Mouse (Mus musculus) left cerebral cortex, adult 11 months (tissue): ENCODE measurements around the gene Foxred2.
A peak's percentile ranks its signal among the peaks of the same experiment; 100 is the strongest.

Source experiments
- DNase-seq: peaks from one replicate; pipeline ENCODE4 v3.0.0; 2022; ENCODE audit warnings: low spot score

The Foxred2 gene

GRCm38 (mm10) chr15:77956404-77956901 is at the start of gene Foxred2:
Gene Foxred2 (minus strand): TSS chr15:77956722.
- peak; percentile 83 for DNase-seq

DNA sequence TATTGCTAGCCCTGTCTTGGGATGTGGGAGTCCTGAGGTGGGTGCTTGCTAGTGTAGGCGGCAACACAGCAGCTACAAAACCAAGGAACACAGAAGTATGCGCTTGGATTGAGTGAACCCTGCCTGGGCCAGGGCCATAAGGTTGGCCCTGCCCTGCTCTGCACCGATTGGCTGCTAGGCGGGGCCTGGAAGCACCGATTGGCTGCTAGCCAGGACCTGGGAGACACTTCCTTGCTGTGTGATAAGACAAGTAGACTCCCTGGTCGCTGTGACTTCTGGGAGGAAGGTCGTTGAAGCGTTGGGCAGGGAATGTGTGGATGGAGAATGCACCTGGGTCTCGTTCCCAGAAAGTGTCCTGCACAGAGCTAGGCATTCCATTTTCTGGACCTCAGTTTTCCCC is 47.4 kb upstream of the Foxred2 start:
- no peak for DNase-seq

DNA sequence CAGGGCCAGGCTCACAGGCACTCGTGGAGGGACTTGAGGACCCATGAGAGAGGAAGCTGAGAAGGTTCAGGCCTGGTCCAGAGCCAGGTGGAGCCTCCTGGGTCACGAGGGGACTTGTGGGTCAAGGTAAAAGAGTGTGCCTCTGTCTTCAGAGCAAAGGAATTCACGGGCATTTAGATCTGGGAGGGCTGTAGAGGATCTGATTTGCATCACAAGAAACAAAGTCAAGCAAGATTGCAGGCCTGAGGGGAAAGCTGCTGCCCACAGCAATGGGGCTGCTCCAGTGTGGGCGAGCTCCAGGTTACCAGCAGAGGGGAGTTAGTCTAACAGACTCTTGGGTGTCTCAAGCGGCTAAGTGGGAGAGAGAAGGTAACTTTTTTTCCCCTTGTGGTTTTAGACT is 44.9 kb upstream of the Foxred2 start:
- DNase-seq, result no peak

DNA sequence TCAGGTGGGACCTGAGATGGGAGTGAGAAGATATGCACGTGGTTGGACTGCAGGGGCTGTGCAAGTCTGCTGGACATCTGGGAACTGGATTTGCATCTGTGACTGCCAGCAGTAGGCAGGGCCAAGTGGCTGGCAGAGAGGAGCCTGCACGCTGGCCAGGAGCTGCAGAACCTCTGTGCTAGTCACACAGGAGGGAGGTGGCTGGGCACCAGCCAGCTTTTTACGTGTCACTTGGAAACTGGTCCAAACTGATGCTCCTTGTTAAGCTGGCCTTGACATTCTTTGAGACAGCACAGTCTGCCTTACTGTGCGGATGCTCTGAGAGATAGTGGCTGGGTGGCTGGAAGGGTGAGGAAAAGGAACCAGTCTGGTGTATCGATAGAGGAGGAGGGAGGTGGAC is 32.0 kb upstream of the Foxred2 start:
- DNase-seq, result no peak

DNA sequence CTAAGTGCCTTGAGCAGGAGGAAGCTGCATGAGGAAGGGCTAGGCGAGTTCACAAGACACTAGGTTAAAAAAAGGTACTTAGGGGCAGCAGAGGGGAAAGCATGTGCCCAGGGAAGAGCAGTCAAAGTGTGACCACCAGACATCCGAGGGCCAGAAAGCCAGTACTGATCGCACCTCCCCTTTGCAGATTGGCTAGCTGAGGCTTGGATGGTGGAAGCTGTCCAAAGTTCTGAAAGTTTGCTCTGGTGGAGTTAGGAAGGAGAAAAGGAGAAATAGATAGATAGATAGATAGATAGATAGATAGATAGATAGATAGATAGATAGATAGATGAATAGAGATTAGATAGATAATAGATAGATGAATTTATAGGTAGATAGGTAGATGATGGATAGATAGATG is 26.9 kb upstream of the Foxred2 start:
- DNase-seq, result no peak

DNA sequence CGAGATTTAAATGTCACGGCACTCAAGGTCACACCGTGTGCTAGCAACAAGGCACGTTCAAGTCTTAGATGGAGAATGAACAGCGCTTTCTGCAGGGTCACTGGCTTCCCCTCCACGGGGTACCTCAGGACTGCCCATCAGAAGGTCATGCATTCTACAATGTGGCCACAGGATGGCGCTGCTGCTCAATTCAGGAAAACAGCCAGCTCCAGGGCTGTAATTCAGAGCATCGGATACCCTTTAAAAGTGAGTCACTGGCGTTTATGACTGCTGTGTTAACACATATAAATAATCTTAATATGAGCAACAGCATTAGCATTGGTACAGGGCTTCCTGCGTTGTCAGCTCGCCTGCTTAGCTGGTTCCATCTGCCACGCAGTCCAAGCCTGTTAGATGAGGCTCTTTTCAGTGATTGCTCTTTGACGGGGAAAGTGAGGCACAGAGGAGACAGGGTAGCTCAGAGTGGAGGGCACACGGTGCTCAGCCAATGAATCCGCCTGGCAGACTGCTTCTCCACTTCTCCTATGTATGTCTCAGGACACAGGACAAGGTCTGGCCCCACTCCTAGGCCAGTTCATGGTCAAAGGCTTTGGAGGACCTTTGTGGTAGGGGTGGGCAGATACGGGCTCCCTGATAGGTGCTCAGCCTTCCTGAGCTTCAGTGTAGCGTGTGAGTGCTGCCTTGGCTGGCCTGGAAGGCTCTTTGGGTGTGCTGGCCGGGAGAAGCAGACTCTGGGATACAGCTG is 25.8 kb upstream of the Foxred2 start:
- DNase-seq, result peak; percentile 41

- no peak for DNase-seq
Observed at GRCm38 (mm10) chr15:77981181-77981680, 24.7 kb upstream of the Foxred2 start.

- DNase-seq, result peak; percentile 49
Observed at GRCm38 (mm10) chr15:77979427-77979865, 22.9 kb upstream of the Foxred2 start.

DNA sequence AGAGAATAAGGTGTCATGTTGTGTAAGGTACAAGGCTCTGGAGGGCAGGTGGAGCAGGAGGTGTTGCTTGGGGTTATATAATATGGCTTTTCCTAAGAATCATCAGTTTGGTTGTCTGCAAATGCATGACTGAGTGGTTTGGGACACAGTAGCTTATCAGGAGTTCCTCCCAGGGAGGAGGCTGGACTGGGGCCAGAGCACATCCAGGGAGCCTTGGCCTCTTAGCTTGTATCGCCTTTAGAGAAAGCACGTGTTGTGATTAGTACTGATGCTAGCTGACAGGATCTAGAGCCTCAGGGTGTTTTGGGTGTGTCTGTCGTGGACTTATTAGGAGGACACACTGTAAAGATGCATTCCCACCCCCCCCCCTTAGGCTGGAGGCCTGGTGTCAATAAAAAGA is 21.1 kb upstream of the Foxred2 start:
- DNase-seq, result no peak

DNA sequence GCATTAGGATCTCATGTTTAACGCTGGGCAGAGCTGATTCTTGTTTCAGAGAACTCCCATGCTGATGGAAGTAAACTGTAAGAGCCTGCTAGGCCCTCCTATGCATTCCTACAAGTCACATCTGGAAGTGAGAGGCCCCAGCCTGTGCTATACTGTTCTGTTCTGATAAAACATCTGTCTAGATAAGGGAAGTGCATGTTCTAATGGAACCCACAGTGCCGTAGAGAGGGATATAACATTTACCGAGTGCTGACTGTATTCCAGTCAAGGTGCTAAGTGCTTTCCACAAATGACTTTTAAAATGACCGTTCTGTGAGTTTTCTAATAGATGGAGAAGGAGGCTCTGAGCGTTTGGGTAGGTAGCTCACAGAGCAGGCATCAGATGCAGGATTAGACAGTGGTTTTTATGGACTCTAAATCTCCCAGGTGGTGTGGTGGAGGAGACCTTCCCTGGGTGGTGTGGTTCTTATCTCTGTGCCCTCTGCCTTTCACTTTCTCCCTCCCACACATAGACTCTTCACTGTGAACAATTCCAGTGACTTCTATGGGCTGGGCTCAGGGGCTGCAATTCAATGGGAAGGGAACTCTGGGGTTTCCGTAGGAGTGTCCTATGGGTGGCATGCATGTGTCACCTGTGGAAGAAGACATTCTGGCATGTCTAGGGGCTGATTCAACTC is 17.8 kb upstream of the Foxred2 start:
- DNase-seq, result no peak

- DNase-seq, result peak; percentile 97
Observed at GRCm38 (mm10) chr15:77970470-77971292, 14.2 kb upstream of the Foxred2 start, which contains the start of gene Eif3d. Gene Eif3d (minus strand): TSS chr15:77970813.

GRCm38 (mm10) chr15:77969940-77970469 is 13.5 kb upstream of the Foxred2 start:
- DNase-seq, result no peak

GRCm38 (mm10) chr15:77965117-77965528 is 8.6 kb upstream of the Foxred2 start:
- DNase-seq, result no peak

DNA sequence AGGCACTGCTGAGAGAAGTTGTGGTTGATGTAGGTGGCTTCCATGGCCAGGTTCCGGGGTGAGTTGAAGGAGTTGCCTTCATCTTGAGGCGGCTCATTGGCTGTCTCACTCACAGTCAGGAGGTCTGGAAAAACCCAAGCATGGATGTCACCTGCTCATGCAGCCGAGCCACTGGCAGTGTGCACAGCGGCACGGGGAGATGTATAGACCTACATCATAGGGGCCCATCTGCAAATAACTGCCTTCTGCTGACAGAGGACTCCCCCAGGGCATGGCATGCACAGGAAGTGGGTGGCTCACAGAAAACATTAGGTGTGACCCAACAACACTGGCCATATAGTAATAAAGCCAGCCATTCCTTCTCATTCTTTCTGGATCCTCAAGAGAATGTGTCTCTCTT is 5.9 kb upstream of the Foxred2 start:
- DNase-seq, result no peak

DNA sequence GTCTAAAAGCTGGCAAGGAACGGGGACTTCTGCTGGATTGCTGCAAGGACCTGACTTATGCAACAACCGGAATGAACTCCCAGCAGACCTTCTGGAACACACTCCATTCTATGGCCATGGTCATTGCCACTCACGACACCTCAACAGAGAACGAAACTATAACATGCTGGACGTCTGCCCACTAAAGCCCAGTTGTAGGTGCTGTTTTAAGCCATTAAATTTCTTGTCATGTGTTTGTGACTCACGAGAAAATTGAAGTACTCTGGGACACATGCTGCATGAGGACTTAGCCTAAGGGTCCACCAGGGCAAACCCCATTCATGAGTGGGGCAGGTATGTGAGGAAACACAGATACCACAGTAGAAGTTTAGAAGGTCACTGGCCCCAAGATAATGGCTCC is 4.2 kb upstream of the Foxred2 start:
- no peak for DNase-seq

DNA sequence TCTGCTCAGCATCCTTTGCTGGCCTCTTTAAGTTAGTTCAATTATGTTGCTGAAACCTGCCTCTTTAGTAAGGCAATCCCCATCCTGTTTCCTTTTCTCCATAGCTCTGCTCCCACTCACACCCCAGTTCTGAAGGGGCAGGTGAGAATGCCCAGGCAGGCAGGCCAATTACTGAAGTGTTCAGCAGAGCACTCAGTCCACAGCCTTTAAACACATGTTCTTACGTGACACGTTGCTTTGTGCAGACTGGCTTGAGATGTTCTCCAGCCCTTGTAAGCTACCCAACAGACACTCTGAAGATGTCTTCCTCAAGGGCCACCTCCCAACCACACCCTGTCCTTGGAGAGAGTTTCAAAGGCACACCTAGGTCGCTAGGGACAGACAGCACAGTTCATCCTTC is 1.5 kb upstream of the Foxred2 start:
- no peak for DNase-seq

DNA sequence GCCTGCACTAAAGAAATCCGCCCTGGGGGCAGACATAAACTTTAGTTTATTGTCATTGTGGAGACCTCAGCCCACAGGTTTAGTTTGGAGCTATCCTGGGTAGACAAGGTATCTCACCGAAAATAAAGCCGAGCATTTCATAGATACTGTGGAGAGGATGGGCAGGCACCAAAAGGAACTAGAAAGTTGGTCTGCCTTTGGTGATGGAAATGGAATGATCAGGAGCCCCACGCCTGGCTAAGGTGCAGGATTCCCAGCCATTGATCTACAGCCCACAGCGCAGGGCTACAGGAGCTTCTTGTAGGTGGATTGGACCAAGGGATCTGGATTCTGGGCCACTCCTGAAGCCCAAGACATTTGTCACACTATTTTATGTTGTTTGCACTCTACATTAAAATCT is 1.1 kb upstream of the Foxred2 start:
- no peak for DNase-seq

GRCm38 (mm10) chr15:77955440-77956403 is 800 bp downstream of the Foxred2 start:
- no peak for DNase-seq

- no peak for DNase-seq
Observed at GRCm38 (mm10) chr15:77954362-77954761, 2.2 kb downstream of the Foxred2 start.

DNA sequence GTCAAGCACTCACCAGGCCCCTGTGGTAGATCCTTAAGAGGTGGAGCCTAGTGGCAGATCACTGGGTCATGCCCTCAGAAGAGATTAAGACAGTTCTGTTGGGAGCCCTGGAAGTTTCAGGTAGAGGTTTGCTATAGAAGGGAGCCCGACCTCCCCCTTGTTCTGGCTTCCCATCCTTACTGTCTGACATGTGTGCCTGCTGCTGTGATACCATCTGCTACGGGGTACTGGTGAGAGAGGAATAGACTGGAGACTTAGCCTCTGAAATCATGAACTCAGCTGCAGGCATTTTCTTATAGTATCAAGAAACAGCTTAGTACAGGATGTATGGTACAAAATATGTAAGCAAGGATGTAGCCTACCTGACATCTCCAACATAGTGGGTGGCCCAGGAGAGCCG is 3.6 kb downstream of the Foxred2 start:
- no peak for DNase-seq

GRCm38 (mm10) chr15:77949061-77949460 is 7.5 kb downstream of the Foxred2 start:
- DNase-seq, result no peak
